Mouse (Mus musculus) spleen, adult 2 months (tissue): ENCODE data around the gene Gm29666.
"Not testable (repeated sequence)": the region's sequence is repeated elsewhere in the genome, so short reads cannot be mapped to it uniquely, and the experiment has no call there.

Source experiments
- CTCF ChIP-seq: fragments of 200-500 bp; IDR thresholded peaks from 2 replicates; pipeline ENCODE4 v1.5.1; 2011; ENCODE audit warnings: mild to moderate bottlenecking, inconsistent platforms; ENCODE audit not compliant: insufficient read depth, insufficient read length, insufficient replicate concordance; ENCODE audit errors: extremely low read depth
- POLR2A ChIP-seq: fragments of 200-500 bp; IDR thresholded peaks from 2 replicates; pipeline ENCODE4 v1.6.1; 2011; ENCODE audit warnings: low read depth, low read length, inconsistent platforms

- not testable (repeated sequence) for TF ChIP-seq CTCF, POLR2A
These were observed 23.6 kb downstream of the Gm29666 start for GRCm38 (mm10) chr15:84896216-84896615.
